ENCODE assay signal across 16 mouse cellular contexts in the genomic region with DNA sequence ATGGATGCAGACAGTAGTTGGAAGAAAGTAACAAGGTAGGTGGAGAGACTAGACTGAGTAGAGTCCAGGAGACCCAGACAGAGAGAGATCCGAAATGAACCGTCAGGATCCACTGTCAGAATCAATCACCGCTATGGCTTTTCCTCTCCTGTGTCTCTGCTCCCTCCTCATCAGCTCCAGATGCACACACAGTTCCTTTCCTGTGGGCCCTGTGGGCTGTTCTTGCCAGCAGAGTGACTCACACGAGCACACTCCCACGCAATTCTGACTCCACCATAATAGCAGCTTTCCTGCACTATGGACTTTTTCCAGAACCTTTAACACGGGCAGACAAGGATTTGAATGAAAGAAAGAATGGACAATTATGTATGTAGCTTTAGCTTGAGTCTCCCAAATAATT. TPM values are rescaled to one million over a fixed set of nuclear protein-coding genes. Genes with fewer than 3 reads are reported as not detected.
DNase-seq lines count a peak whose midpoint lies in the region; ATAC-seq and TF ChIP-seq lines count a peak whose summit lies in the region.
"Had no signal": no experiment of that assay in that cellular context is flagged by ENCODE, and none has a peak within 500 bp of the region (broad histone marks: within the 10 kb centered on the region; RNA-seq: fewer than 3 reads in every experiment).

No protein-coding gene starts in this region.

- no peaks in the 10 kb centered on the region for H3K36me3 ChIP-seq in forebrain, postnatal 0 days (ENCODE audit: insufficient read depth)
- H3K36me3 ChIP-seq in neural tube, embryonic 15.5 days = no peaks in the 10 kb centered on the region
- H3K36me3 ChIP-seq: forebrain, embryonic 12.5 days; neural tube, embryonic 12.5 days had no signal

- no peak overlapping the region for H3K4me2 ChIP-seq in forebrain, postnatal 0 days (ENCODE audit: low read depth)
- no peak overlapping the region for H3K4me2 ChIP-seq in neural tube, embryonic 15.5 days
- H3K4me2 ChIP-seq: forebrain, embryonic 12.5 days; hindbrain, embryonic 14.5 days; neural tube, embryonic 12.5 days had no signal

- no peak overlapping the region for H3K27ac ChIP-seq in forebrain, postnatal 0 days (ENCODE audit: low read depth, low read length)
- no peak overlapping the region for H3K27ac ChIP-seq in neural tube, embryonic 15.5 days (replicated peaks)
- H3K27ac ChIP-seq: forebrain, embryonic 12.5 days; hindbrain, embryonic 14.5 days; liver, embryonic 14.5 days; neural tube, embryonic 12.5 days had no signal

- DNase-seq in layer of hippocampus, adult 18-20 months (ENCODE audit: low spot score in 2 of 2) = peak; percentile 45 to 81
- DNase-seq in layer of hippocampus, postnatal 10 days (ENCODE audit: low spot score in 2 of 2) = no peak
- DNase-seq in Muller cell, postnatal 12 days (ENCODE audit: inconsistent ontology term) = peak; percentile 80
- DNase-seq in fibroblast of lung, adult 2 months (ENCODE audit: low read depth) = peak; percentile 87
- DNase-seq in layer of hippocampus, adult 9-10 months (ENCODE audit: low spot score) = peak; percentile 40
- no peak for DNase-seq in spleen, postnatal 14 days (ENCODE audit: low spot score in 2 of 2)
- DNase-seq in forebrain, postnatal 0 days = no peak
- DNase-seq: kidney, postnatal 10 days had no signal

- ATAC-seq in forebrain, postnatal 0 days = no peak
- ATAC-seq in neural tube, embryonic 15.5 days (ENCODE audit: low FRiP score) = no peak

- TF ChIP-seq CTCF in forebrain, postnatal 0 days (IDR thresholded peaks at IDR 0.05; ENCODE audit: low read depth) = no peak

- no peak overlapping the region for H3K9ac ChIP-seq in forebrain, postnatal 0 days
- H3K9ac ChIP-seq in neural tube, embryonic 15.5 days (replicated peaks) = no peak overlapping the region
- H3K9ac ChIP-seq: forebrain, embryonic 12.5 days; hindbrain, embryonic 14.5 days; liver, embryonic 14.5 days; neural tube, embryonic 12.5 days had no signal

- H3K9me3 ChIP-seq in forebrain, postnatal 0 days (ENCODE audit: low read length) = no peaks in the 10 kb centered on the region
- H3K9me3 ChIP-seq in neural tube, embryonic 15.5 days (replicated peaks) = no peaks in the 10 kb centered on the region
- H3K9me3 ChIP-seq: forebrain, embryonic 12.5 days; megakaryocyte, embryonic 14.5 days; neural tube, embryonic 12.5 days had no signal

- no peak overlapping the region for H3K4me3 ChIP-seq in forebrain, postnatal 0 days (ENCODE audit: low read depth, low read length)
- no peak overlapping the region for H3K4me3 ChIP-seq in neural tube, embryonic 15.5 days (replicated peaks)
- H3K4me3 ChIP-seq: forebrain, embryonic 12.5 days; megakaryocyte, embryonic 14.5 days; neural tube, embryonic 12.5 days had no signal

- 75% methylated on average over 6 of the region's 6 CpGs for WGBS in forebrain, postnatal 0 days
- 85% methylated on average over 6 of the region's 6 CpGs for WGBS in neural tube, embryonic 15.5 days

- no peaks in the 10 kb centered on the region for H3K27me3 ChIP-seq in forebrain, postnatal 0 days (ENCODE audit: insufficient read depth, low read length)
- no peaks in the 10 kb centered on the region for H3K27me3 ChIP-seq in neural tube, embryonic 15.5 days (replicated peaks)
- H3K27me3 ChIP-seq: forebrain, embryonic 12.5 days; neural tube, embryonic 12.5 days had no signal

- no peaks in the 10 kb centered on the region for H3K4me1 ChIP-seq in forebrain, postnatal 0 days (ENCODE audit: insufficient read depth)
- peaks cover 15% of the 10 kb centered on the region for H3K4me1 ChIP-seq in neural tube, embryonic 15.5 days

RNA-seq across cellular contexts. Expression of gene Fermt2, which starts 31.8 kb away (rescaled TPM):
- 100 to 1,000 TPM in 1 of 2 experiments, 10 to 100 TPM in 1; 96.7 to 103 TPM for total RNA-seq in layer of hippocampus, adult 18-20 months (2021)
- 100 to 1,000 TPM in 1 of 2 experiments, 10 to 100 TPM in 1; 90.8 to 117 TPM for total RNA-seq in layer of hippocampus, postnatal 10 days (2021)
- 29.5 and 36.2 TPM in 2 replicates for total RNA-seq in forebrain, postnatal 0 days (2014; rRNA removed)
- 59.4 and 61.5 TPM in 2 replicates for polyA plus RNA-seq in forebrain, postnatal 0 days (2015; fragmentation: Nextera tagmentation; extraction: Ambion mirVana)
- 78.7 and 103 TPM in 2 replicates for polyA plus RNA-seq in neural tube, embryonic 15.5 days (2015; fragmentation: Nextera tagmentation; extraction: Ambion mirVana)
- total RNA-seq: common myeloid progenitor, adult 5-6 weeks; MEL had no signal

Comparison
In these comparisons a context has a peak if more than half of its experiments do, and no peak if none do; other contexts are left out.
1. DNase-seq: peak in layer of hippocampus, adult 18-20 months (2 of 2), Muller cell, postnatal 12 days (single experiment), fibroblast of lung, adult 2 months (single experiment) and layer of hippocampus, adult 9-10 months (single experiment); none in layer of hippocampus, postnatal 10 days (0 of 2), spleen, postnatal 14 days (0 of 2) and forebrain, postnatal 0 days (single experiment).